Comparison of ENCODE assay signal across 11 mouse cellular contexts in genomic region chr6:38207621-38208020, GRCm38 (mm10). TPM values are rescaled to one million over a fixed set of nuclear protein-coding genes. Genes with fewer than 3 reads are reported as not detected.
A peak's percentile ranks its signal among the peaks of the same experiment; 100 is the strongest.
DNase-seq lines count a peak whose midpoint lies in the region; ATAC-seq and TF ChIP-seq lines count a peak whose summit lies in the region.
"Had no signal": no experiment of that assay in that cellular context is flagged by ENCODE, and none has a peak within 500 bp of the region (broad histone marks: within the 10 kb centered on the region; RNA-seq: fewer than 3 reads in every experiment).

No protein-coding gene starts in this region.

- WGBS in limb, embryonic 12.5 days = 83% methylated on average over 2 of the region's 2 CpGs
- 73% methylated on average over 2 of the region's 2 CpGs for WGBS in limb, embryonic 10.5 days
- 63% methylated on average over 2 of the region's 2 CpGs for WGBS in embryonic facial prominence, embryonic 14.5 days
- WGBS in hindbrain, postnatal 0 days = 65% methylated on average over 2 of the region's 2 CpGs
- WGBS in neural tube, embryonic 14.5 days = 67% methylated on average over 2 of the region's 2 CpGs

- no peak for TF ChIP-seq CTCF in hindbrain, postnatal 0 days (IDR thresholded peaks at IDR 0.05; ENCODE audit: low read depth)

- H3K9ac ChIP-seq in limb, embryonic 12.5 days (replicated peaks) = no peak overlapping the region
- H3K9ac ChIP-seq in embryonic facial prominence, embryonic 14.5 days (ENCODE audit: low read depth, low read length) = no peak overlapping the region
- no peak overlapping the region for H3K9ac ChIP-seq in hindbrain, postnatal 0 days (replicated peaks; ENCODE audit: low read length)
- no peak overlapping the region for H3K9ac ChIP-seq in neural tube, embryonic 14.5 days (replicated peaks; ENCODE audit: low read depth, low read length)

- no peak overlapping the region for H3K4me2 ChIP-seq in limb, embryonic 12.5 days
- no peak overlapping the region for H3K4me2 ChIP-seq in embryonic facial prominence, embryonic 14.5 days (ENCODE audit: low read depth, low read length)
- no peak overlapping the region for H3K4me2 ChIP-seq in hindbrain, postnatal 0 days (ENCODE audit: low read depth, low read length)
- no peak overlapping the region for H3K4me2 ChIP-seq in neural tube, embryonic 14.5 days (ENCODE audit: low read depth, low read length)

- peak overlapping the region; percentile 56; the same call in 1 of the 2 replicates for H3K27ac ChIP-seq in limb, embryonic 12.5 days
- no peak overlapping the region for H3K27ac ChIP-seq in limb, embryonic 10.5 days
- peak overlapping the region; percentile 69; the same call in 1 of the 2 replicates for H3K27ac ChIP-seq in embryonic facial prominence, embryonic 14.5 days (replicated peaks; ENCODE audit: low read depth, low read length)
- H3K27ac ChIP-seq in hindbrain, postnatal 0 days = peak overlapping the region; percentile 57; the same call in 1 of the 2 replicates
- peak overlapping the region; percentile 22 for H3K27ac ChIP-seq in neural tube, embryonic 14.5 days (ENCODE audit: low read depth, low read length)

- no peak for ATAC-seq in limb, embryonic 12.5 days (ENCODE audit: insufficient number of reproducible peaks, insufficient read depth, low FRiP score, low TSS enrichment, low read depth)
- no peak for ATAC-seq in embryonic facial prominence, embryonic 14.5 days (ENCODE audit: low read depth)
- ATAC-seq in hindbrain, postnatal 0 days = no peak
- ATAC-seq in neural tube, embryonic 14.5 days (ENCODE audit: low read depth) = no peak
- ATAC-seq: inflammation-experienced regulatory T-cells, adult 6 months had no signal

- DNase-seq in limb, embryonic 10.5 days (ENCODE audit: low spot score) = no peak
- DNase-seq in embryonic facial prominence, embryonic 14.5 days (ENCODE audit: low spot score) = no peak
- DNase-seq in hindbrain, postnatal 0 days (ENCODE audit: low spot score) = no peak
- DNase-seq in lung, adult 18-20 months = no peak
- DNase-seq in gastrocnemius, adult 18-20 months (ENCODE audit: low spot score) = no peak
- no peak for DNase-seq in frontal cortex, adult 2 months (ENCODE audit: extremely low spot score in 1 of 2, low spot score in 1 of 2)
- DNase-seq: kidney, postnatal 4 days; lung, adult 2 months had no signal

- H3K4me3 ChIP-seq in limb, embryonic 12.5 days (replicated peaks) = no peak overlapping the region
- H3K4me3 ChIP-seq in limb, embryonic 10.5 days = no peak overlapping the region
- H3K4me3 ChIP-seq in embryonic facial prominence, embryonic 14.5 days (ENCODE audit: low read depth, low read length) = no peak overlapping the region
- no peak overlapping the region for H3K4me3 ChIP-seq in hindbrain, postnatal 0 days (ENCODE audit: low read length)
- H3K4me3 ChIP-seq in neural tube, embryonic 14.5 days (ENCODE audit: low read depth, low read length) = no peak overlapping the region

- H3K27me3 ChIP-seq in limb, embryonic 12.5 days = no peaks in the 10 kb centered on the region
- H3K27me3 ChIP-seq in limb, embryonic 10.5 days (ENCODE audit: low read depth, poor library complexity, severe bottlenecking) = no peaks in the 10 kb centered on the region
- H3K27me3 ChIP-seq in embryonic facial prominence, embryonic 14.5 days (replicated peaks; ENCODE audit: control insufficient read depth, insufficient read depth, low read length) = no peaks in the 10 kb centered on the region
- no peaks in the 10 kb centered on the region for H3K27me3 ChIP-seq in hindbrain, postnatal 0 days (ENCODE audit: insufficient read depth, low read length)
- H3K27me3 ChIP-seq in neural tube, embryonic 14.5 days (ENCODE audit: control insufficient read depth, insufficient read depth, low read length) = no peaks in the 10 kb centered on the region

- 0 out of 2 replicates have a peak, but pooled peaks cover 5% of the 10 kb centered on the region for H3K36me3 ChIP-seq in limb, embryonic 12.5 days
- H3K36me3 ChIP-seq in limb, embryonic 10.5 days = peaks cover 21% of the 10 kb centered on the region
- no peaks in the 10 kb centered on the region for H3K36me3 ChIP-seq in embryonic facial prominence, embryonic 14.5 days (ENCODE audit: control insufficient read depth, insufficient read depth, low read length)
- no peaks in the 10 kb centered on the region for H3K36me3 ChIP-seq in hindbrain, postnatal 0 days (ENCODE audit: insufficient read depth, low read length)
- H3K36me3 ChIP-seq in neural tube, embryonic 14.5 days (ENCODE audit: control insufficient read depth, insufficient read depth, low read length) = no peaks in the 10 kb centered on the region

- peaks cover 39% of the 10 kb centered on the region for H3K4me1 ChIP-seq in limb, embryonic 12.5 days (replicated peaks)
- peaks cover 42% of the 10 kb centered on the region for H3K4me1 ChIP-seq in limb, embryonic 10.5 days
- peaks cover 20% of the 10 kb centered on the region for H3K4me1 ChIP-seq in embryonic facial prominence, embryonic 14.5 days (ENCODE audit: control insufficient read depth, insufficient read depth, low read length)
- H3K4me1 ChIP-seq in hindbrain, postnatal 0 days (ENCODE audit: insufficient read depth, low read length) = peaks cover 8% of the 10 kb centered on the region
- peaks cover 13% of the 10 kb centered on the region; the same call in 1 of the 2 replicates for H3K4me1 ChIP-seq in neural tube, embryonic 14.5 days (ENCODE audit: control insufficient read depth, insufficient read depth, low read length)

- H3K9me3 ChIP-seq in limb, embryonic 12.5 days = peaks cover 12% of the 10 kb centered on the region
- peaks cover 4% of the 10 kb centered on the region; the same call in 1 of the 2 replicates for H3K9me3 ChIP-seq in limb, embryonic 10.5 days (replicated peaks)
- H3K9me3 ChIP-seq in embryonic facial prominence, embryonic 14.5 days (ENCODE audit: control insufficient read depth, low read length) = peaks cover 4% of the 10 kb centered on the region; the same call in 1 of the 2 replicates
- no peaks in the 10 kb centered on the region for H3K9me3 ChIP-seq in hindbrain, postnatal 0 days (ENCODE audit: low read length)
- no peaks in the 10 kb centered on the region for H3K9me3 ChIP-seq in neural tube, embryonic 14.5 days (ENCODE audit: control insufficient read depth, low read length)

RNA-seq across cellular contexts. Expression of gene D630045J12Rik, which starts 46.2 kb away (rescaled TPM):
- polyA plus RNA-seq in limb, embryonic 12.5 days (2016; fragmentation: Nextera tagmentation; extraction: Ambion mirVana) = 7.6 and 9.2 TPM in 2 replicates
- polyA plus RNA-seq in limb, embryonic 10.5 days (2016; fragmentation: Nextera tagmentation; extraction: Ambion mirVana) = 8.2 and 8.5 TPM in 2 replicates
- 6.0 and 6.2 TPM in 2 replicates for polyA plus RNA-seq in embryonic facial prominence, embryonic 14.5 days (2014; fragmentation: Nextera tagmentation; extraction: Ambion mirVana)
- 31.9 and 32.0 TPM in 2 replicates for total RNA-seq in hindbrain, postnatal 0 days (2014; rRNA removed)
- 6.4 and 7.6 TPM in 2 replicates for polyA plus RNA-seq in hindbrain, postnatal 0 days (2015; fragmentation: Nextera tagmentation; extraction: Ambion mirVana)
- 20.5 and 21.0 TPM in 2 replicates for polyA plus RNA-seq in neural tube, embryonic 14.5 days (2014; fragmentation: Nextera tagmentation; extraction: Ambion mirVana)
- total RNA-seq in gastrocnemius, adult 18-20 months (2021) = under 1 TPM; 0.21 to 0.23 TPM
- 17.9 and 19.2 TPM in 2 replicates for polyA plus RNA-seq in frontal cortex, adult 2 months (2012; rRNA removed)
